9 mouse cellular contexts compared by ENCODE assay signal in genomic region chr3:115968745-115969530, GRCm38 (mm10). TPM values are rescaled to one million over a fixed set of nuclear protein-coding genes. Genes with fewer than 3 reads are reported as not detected.
A peak's percentile ranks its signal among the peaks of the same experiment; 100 is the strongest.
DNase-seq lines count a peak whose midpoint lies in the region; ATAC-seq lines count a peak whose summit lies in the region.
"Had no signal": no experiment of that assay in that cellular context is flagged by ENCODE, and none has a peak within 500 bp of the region (broad histone marks: within the 10 kb centered on the region; RNA-seq: fewer than 3 reads in every experiment).

No protein-coding gene starts in this region.

- H3K4me2 ChIP-seq in hindbrain, embryonic 15.5 days, result no peak overlapping the region

- 79% methylated on average over 10 of the region's 10 CpGs for WGBS in heart, embryonic 10.5 days
- 79% methylated on average over 10 of the region's 10 CpGs for WGBS in hindbrain, embryonic 15.5 days

- H3K36me3 ChIP-seq in heart, embryonic 10.5 days, result peaks cover 35% of the 10 kb centered on the region
- H3K36me3 ChIP-seq in hindbrain, embryonic 15.5 days, result peaks cover 19% of the 10 kb centered on the region; the same call in 1 of the 2 replicates

- H3K9me3 ChIP-seq in heart, embryonic 10.5 days, result no peaks in the 10 kb centered on the region
- H3K9me3 ChIP-seq in hindbrain, embryonic 15.5 days, result no peaks in the 10 kb centered on the region

- ATAC-seq in hindbrain, embryonic 15.5 days (ENCODE audit: low FRiP score, low read depth), result peak; percentile 91
- ATAC-seq in monocyte, adult 5-6 weeks (replicated peaks; ENCODE audit: insufficient number of reproducible peaks, low FRiP score, low TSS enrichment, poor library complexity, severe bottlenecking), result no peak

- no peak overlapping the region for H3K27ac ChIP-seq in heart, embryonic 10.5 days
- H3K27ac ChIP-seq in hindbrain, embryonic 15.5 days (replicated peaks), result peak overlapping the region; percentile 55

- DNase-seq in heart, postnatal 4 days, result peak; percentile 48
- DNase-seq in heart, embryonic 10.5 days (ENCODE audit: low spot score), result no peak
- peak; percentile 94 for DNase-seq in 3T3-L1 (ENCODE audit: low read depth, low spot score)
- DNase-seq in adrenal gland, postnatal 14 days, result peak; percentile 11
- no peak for DNase-seq in spleen, postnatal 10 days (ENCODE audit: low spot score in 2 of 2)
- no peak for DNase-seq in thymus, postnatal 36 days
- DNase-seq: liver had no signal

- no peak overlapping the region for H3K9ac ChIP-seq in hindbrain, embryonic 15.5 days

- no peak overlapping the region for H3K4me3 ChIP-seq in heart, embryonic 10.5 days
- H3K4me3 ChIP-seq in hindbrain, embryonic 15.5 days, result no peak overlapping the region

- H3K27me3 ChIP-seq in heart, embryonic 10.5 days (ENCODE audit: insufficient read depth, poor library complexity, severe bottlenecking), result no peaks in the 10 kb centered on the region
- H3K27me3 ChIP-seq in hindbrain, embryonic 15.5 days, result no peaks in the 10 kb centered on the region

- no peaks in the 10 kb centered on the region for H3K4me1 ChIP-seq in heart, embryonic 10.5 days
- H3K4me1 ChIP-seq in hindbrain, embryonic 15.5 days (replicated peaks), result no peaks in the 10 kb centered on the region

RNA-seq across cellular contexts. Expression of gene Slc30a7, which starts 38.3 kb away (rescaled TPM):
- 10 to 100 TPM; 26.7 to 27.0 TPM for total RNA-seq in heart, postnatal 4 days (2021)
- 20.0 and 27.6 TPM in 2 replicates for polyA plus RNA-seq in heart, embryonic 10.5 days (2016; fragmentation: Nextera tagmentation; extraction: Ambion mirVana)
- total RNA-seq in adrenal gland, postnatal 14 days (2021), result 30.7 and 41.3 TPM in 2 replicates
- polyA plus RNA-seq in hindbrain, embryonic 15.5 days (2015; fragmentation: Nextera tagmentation; extraction: Ambion mirVana), result 16.7 and 21.0 TPM in 2 replicates
- 40.1 to 60.1 TPM (median 48.5 TPM) in 3 replicates for total RNA-seq in monocyte, adult 5-6 weeks (2017)

RNA-seq across cellular contexts. Expression of gene Extl2, which starts 38.3 kb away (rescaled TPM):
- 10 to 100 TPM; 18.7 to 19.1 TPM for total RNA-seq in heart, postnatal 4 days (2021)
- polyA plus RNA-seq in heart, embryonic 10.5 days (2016; fragmentation: Nextera tagmentation; extraction: Ambion mirVana), result 19.6 and 21.8 TPM in 2 replicates
- 17.8 and 20.9 TPM in 2 replicates for total RNA-seq in adrenal gland, postnatal 14 days (2021)
- 35.1 and 35.6 TPM in 2 replicates for polyA plus RNA-seq in hindbrain, embryonic 15.5 days (2015; fragmentation: Nextera tagmentation; extraction: Ambion mirVana)
- 3.0 to 6.3 TPM (median 4.1 TPM) in 3 replicates for total RNA-seq in monocyte, adult 5-6 weeks (2017)

Comparison
In these comparisons a context has a peak if more than half of its experiments do, and no peak if none do; other contexts are left out.
1. DNase-seq: peak in heart, postnatal 4 days (single experiment), 3T3-L1 (single experiment) and adrenal gland, postnatal 14 days (single experiment); none in heart, embryonic 10.5 days (single experiment), spleen, postnatal 10 days (0 of 2) and thymus, postnatal 36 days (0 of 2).